In the genomic region with DNA sequence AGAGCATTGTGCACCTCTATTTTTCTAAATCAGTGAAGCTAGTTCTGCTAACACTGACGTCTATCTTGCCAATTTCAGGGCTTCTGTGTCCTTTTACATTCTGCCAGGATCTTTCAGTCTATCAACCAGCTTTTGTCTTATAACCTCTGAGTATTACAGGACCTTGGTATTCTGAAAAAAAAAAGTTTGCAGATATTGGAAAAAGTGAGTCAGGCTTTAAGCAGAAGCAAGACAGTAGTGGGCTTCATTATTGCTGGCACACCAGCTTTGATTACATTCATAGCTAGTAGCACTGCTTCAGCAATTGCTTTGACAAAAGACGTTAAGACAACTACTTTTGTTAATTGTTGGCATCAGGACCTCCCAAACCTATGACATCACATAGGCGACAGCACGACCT, we compare ENCODE assay signal across 3 mouse cellular contexts. TPM values are rescaled to one million over a fixed set of nuclear protein-coding genes. Genes with fewer than 3 reads are reported as not detected.
A peak's percentile ranks its signal among the peaks of the same experiment; 100 is the strongest.
DNase-seq lines count a peak whose midpoint lies in the region; ATAC-seq and TF ChIP-seq lines count a peak whose summit lies in the region.
"Not testable (repeated sequence)": the region's sequence is repeated elsewhere in the genome, so short reads cannot be mapped to it uniquely, and the experiment has no call there.

No protein-coding gene starts in this region.

- H3K4me2 ChIP-seq in CH12.LX (ENCODE audit: insufficient read depth, low read depth, poor library complexity, severe bottlenecking); forebrain, embryonic 15.5 days (replicated peaks); heart, embryonic 15.5 days: not testable (repeated sequence)

- DNase-seq in CH12.LX (ENCODE audit: extremely low read depth) = not testable (repeated sequence)

- not testable (repeated sequence) for H3K9me3 ChIP-seq in CH12.LX (replicated peaks; ENCODE audit: low read length); forebrain, embryonic 15.5 days; heart, embryonic 15.5 days (replicated peaks)

- TF ChIP-seq POLR2A in CH12.LX (IDR thresholded peaks at IDR 0.05; ENCODE audit: low read depth, low read length) = not testable (repeated sequence)

- not testable (repeated sequence) for H3K27ac ChIP-seq in CH12.LX (ENCODE audit: insufficient read depth, low read depth)
- 0 out of 2 replicates have a peak overlapping the region, but pooled peaks have one; percentile 54 for H3K27ac ChIP-seq in forebrain, embryonic 15.5 days (replicated peaks)
- peak overlapping the region; percentile 81; the same call in 1 of the 2 replicates for H3K27ac ChIP-seq in heart, embryonic 15.5 days

- H3K4me1 ChIP-seq in CH12.LX (ENCODE audit: control insufficient read depth in 1 of 2, insufficient read depth in 2 of 2) = peaks cover 19 to 25% of the 10 kb centered on the region in 2 experiments
- H3K4me1 ChIP-seq in forebrain, embryonic 15.5 days = peaks cover 14% of the 10 kb centered on the region
- H3K4me1 ChIP-seq in heart, embryonic 15.5 days (replicated peaks) = peaks cover 60% of the 10 kb centered on the region

- H3K27me3 ChIP-seq in CH12.LX (replicated peaks); forebrain, embryonic 15.5 days; heart, embryonic 15.5 days: not testable (repeated sequence)

- in situ Hi-C loops in CH12.LX (cut with MboI; ENCODE audit: low pct_ligation_motif_present, low pct_unique_long_range_greater_than_20kb, low sequenced_read_pairs) = not testable (repeated sequence)

- H3K9ac ChIP-seq in CH12.LX (ENCODE audit: insufficient read depth, low read depth); forebrain, embryonic 15.5 days (replicated peaks); heart, embryonic 15.5 days: not testable (repeated sequence)

- peak; percentile 47; the same call in 1 of the 2 replicates for TF ChIP-seq EP300 in CH12.LX (IDR thresholded peaks at IDR 0.05; ENCODE audit: low read length)

- H3K79me2 ChIP-seq in CH12.LX (replicated peaks; ENCODE audit: control insufficient read depth, extremely low read depth, insufficient read depth, poor library complexity, severe bottlenecking) = not testable (repeated sequence)

- dilution Hi-C loops in CH12.LX (cut with MboI; ENCODE audit: extremely low pct_ligation_motif_present, extremely low pct_unique_long_range_greater_than_20kb, low sequenced_read_pairs) = not testable (repeated sequence)

- ATAC-seq in forebrain, embryonic 15.5 days (replicated peaks); heart, embryonic 15.5 days (replicated peaks; ENCODE audit: insufficient number of reproducible peaks, insufficient read depth, low FRiP score, low read depth): not testable (repeated sequence)

- not testable (repeated sequence) for H3K4me3 ChIP-seq in CH12.LX (replicated peaks in 1 of 3; ENCODE audit: low read depth in 2 of 3, low read length in 2 of 3, poor library complexity in 1 of 3); forebrain, embryonic 15.5 days; heart, embryonic 15.5 days

- WGBS in forebrain, embryonic 15.5 days = 76% methylated on average over 4 of the region's 4 CpGs
- 70% methylated on average over 4 of the region's 4 CpGs for WGBS in heart, embryonic 15.5 days

- H3K36me3 ChIP-seq in CH12.LX (replicated peaks in 1 of 2; ENCODE audit: control insufficient read depth in 1 of 2, insufficient read depth in 1 of 2, low read length in 1 of 2); forebrain, embryonic 15.5 days; heart, embryonic 15.5 days: not testable (repeated sequence)

- not testable (repeated sequence) for TF ChIP-seq CTCF in CH12.LX (conservative IDR thresholded peaks at IDR 0.05 in 1 of 2, IDR thresholded peaks at IDR 0.05 in 1 of 2; ENCODE audit: low read depth in 2 of 2, low read length in 2 of 2)

- TF ChIP-seq RAD21 in CH12.LX (IDR thresholded peaks at IDR 0.05; ENCODE audit: low read depth, low read length) = not testable (repeated sequence)

TF ChIP-seq in CH12.LX, 34 proteins besides CTCF, POLR2A, EP300 and RAD21:
- TF ChIP-seq ZNF384 (IDR thresholded peaks at IDR 0.05; ENCODE audit: low read depth, low read length) (peak; percentile 81), JUN (IDR thresholded peaks at IDR 0.05; ENCODE audit: insufficient read depth, low read depth, low read length) (peak; percentile 62), JUND (conservative IDR thresholded peaks at IDR 0.05; ENCODE audit: low read depth, low read length) (peak; percentile 89)

RNA-seq across cellular contexts. Expression of gene Ifngr2, which starts 16.0 kb away (rescaled TPM):
- total RNA-seq in CH12.LX (2012; rRNA removed) (26.3 and 36.1 TPM in 2 replicates), CH12.LX (2014; rRNA removed) (29.6 and 32.1 TPM in 2 replicates)
- 38.8 and 39.2 TPM in 2 replicates for polyA plus RNA-seq in CH12.LX (2012; ENCODE audit: insufficient read length, low read depth)
- polyA plus RNA-seq in forebrain, embryonic 15.5 days (2015; fragmentation: Nextera tagmentation; extraction: Ambion mirVana) = 104 and 105 TPM in 2 replicates
- polyA plus RNA-seq in heart, embryonic 15.5 days (2015; fragmentation: Nextera tagmentation; extraction: Ambion mirVana) = 114 and 129 TPM in 2 replicates

RNA-seq across cellular contexts. Expression of gene Ifnar1, which starts 45.8 kb away (rescaled TPM):
- total RNA-seq in CH12.LX (2012; rRNA removed) = 32.1 and 32.8 TPM in 2 replicates
- total RNA-seq in CH12.LX (2014; rRNA removed) = 34.9 and 40.3 TPM in 2 replicates
- 40.1 and 49.4 TPM in 2 replicates for polyA plus RNA-seq in CH12.LX (2012; ENCODE audit: insufficient read length, low read depth)
- polyA plus RNA-seq in forebrain, embryonic 15.5 days (2015; fragmentation: Nextera tagmentation; extraction: Ambion mirVana) = 52.6 and 54.8 TPM in 2 replicates
- 32.7 and 43.0 TPM in 2 replicates for polyA plus RNA-seq in heart, embryonic 15.5 days (2015; fragmentation: Nextera tagmentation; extraction: Ambion mirVana)
